Mouse (Mus musculus) small intestine, adult 2 months (tissue): ENCODE data around the gene Grid2ip.

Source experiments
- CTCF ChIP-seq: fragments of 200-500 bp; IDR thresholded peaks from 2 replicates; pipeline ENCODE4 v1.5.1; 2012; ENCODE audit warnings: low read depth, mild to moderate bottlenecking, control low read depth, inconsistent platforms, low read length, moderate library complexity, mixed read lengths; ENCODE audit not compliant: insufficient replicate concordance, insufficient read length; ENCODE audit errors: extremely low read depth
- POLR2A ChIP-seq: fragments of 200-500 bp; IDR thresholded peaks from 2 replicates; pipeline ENCODE4 v1.6.1; 2012; ENCODE audit warnings: low read depth, mild to moderate bottlenecking, control low read depth, inconsistent platforms, low read length, moderate library complexity

DNA sequence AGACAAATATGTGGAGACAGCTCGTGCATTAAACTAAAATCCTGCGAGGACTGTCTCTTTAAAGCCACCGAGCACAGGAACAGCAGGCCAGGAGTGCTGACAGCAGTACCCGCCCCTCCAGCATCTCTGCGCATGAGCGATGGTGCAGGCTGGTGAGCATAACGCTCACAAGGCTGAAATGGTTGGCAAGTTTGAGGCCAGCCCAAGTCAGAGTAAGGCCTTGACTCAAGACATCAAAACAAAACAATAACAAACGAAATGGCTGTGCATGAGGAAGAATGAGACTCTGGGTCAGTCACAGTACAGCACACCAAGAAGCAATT lies 39.9 kb upstream of the Grid2ip start:
- TF ChIP-seq POLR2A (no peak), CTCF (no peak)
